Mouse (Mus musculus) macrophage (primary cell): Measurements from ENCODE around the gene Wrap53. TPM values are rescaled to one million over a fixed set of nuclear protein-coding genes. Genes with fewer than 3 reads are reported as not detected.

Experiments used
- H3K27ac ChIP-seq: fragments of 350-480 bp; formaldehyde crosslinking; 2 replicates; pipeline ENCODE4 v1.9.0; 2021
- H3K36me3 ChIP-seq: fragments of 350-480 bp; formaldehyde crosslinking; 2 replicates; pipeline ENCODE4 v1.9.0; 2021; ENCODE audit errors: inconsistent target
- H3K4me3 ChIP-seq: fragments of 350-480 bp; formaldehyde crosslinking; 2 replicates; pipeline ENCODE4 v1.9.0; 2021; ENCODE audit errors: inconsistent target
- H3K79me2 ChIP-seq: fragments of 350-480 bp; formaldehyde crosslinking; 2 replicates; pipeline ENCODE4 v1.9.0; 2021; ENCODE audit errors: inconsistent target
- WGBS: methylation state at CpG from one replicate; pipeline ENCODE4 v1.1.7; 2026; ENCODE audit warnings: inconsistent platforms; ENCODE audit not compliant: missing documents; 5-methylcytosine and 5-hydroxymethylcytosine counted together
- polyA plus RNA-seq: library from polyadenylated mRNA; stranded (reverse); fragments of 250-400 nt; gene quantifications from 3 replicates; pipeline ENCODE4 v1.2.4, GENCODE M21; 2018; ENCODE audit warnings: inconsistent platforms

The Wrap53 gene
- polyA plus RNA-seq, 1 experiment from 2014 or later, result 4.4 TPM

GRCm38 (mm10) chr11:69589207-69589834 lies 9.3 kb upstream of the Wrap53 start:
- Histone ChIP-seq H3K27ac (no peak overlapping the region), H3K79me2 (peaks cover 23% of the 10 kb centered on the region), H3K36me3 (peaks cover 53% of the 10 kb centered on the region), H3K4me3 (no peak overlapping the region)
- WGBS, result 91% methylated on average over 22 of the region's 22 CpGs

DNA sequence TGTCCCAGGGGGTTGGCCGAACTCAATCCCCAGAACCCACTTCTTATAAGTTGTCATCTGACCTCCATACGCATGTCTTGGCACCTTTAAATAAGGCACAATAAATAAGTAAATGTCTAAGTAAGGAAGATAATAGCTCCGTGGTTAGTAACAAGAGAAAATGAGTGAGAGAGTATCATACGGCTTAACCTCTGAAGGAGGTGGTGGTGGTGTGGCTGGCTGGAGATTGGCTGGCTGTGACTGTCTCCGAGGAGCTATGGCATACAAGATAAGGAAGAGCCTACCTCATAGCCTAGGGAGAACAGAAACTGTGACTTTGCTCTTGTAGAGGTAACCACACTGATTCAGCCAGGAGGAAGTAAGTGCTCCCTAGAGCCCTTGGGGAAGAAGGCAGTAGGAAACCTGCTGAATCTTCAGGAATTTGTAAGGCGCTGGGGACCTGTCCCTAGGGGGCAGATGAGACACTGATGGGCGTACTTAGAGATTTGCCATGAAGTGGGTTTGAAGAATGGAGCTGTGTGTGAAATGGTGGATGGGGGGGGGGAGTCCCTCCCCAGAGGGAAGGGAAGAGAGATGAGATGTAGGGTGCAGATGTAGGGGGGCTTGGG lies 5.8 kb upstream of the Wrap53 start:
- 31% methylated on average over 6 of the region's 7 CpGs for WGBS
- H3K27ac ChIP-seq, result 0 out of 2 replicates have a peak overlapping the region, but pooled peaks have one; percentile 0
- no peak overlapping the region for H3K4me3 ChIP-seq
- peaks cover 38% of the 10 kb centered on the region for H3K36me3 ChIP-seq
- H3K79me2 ChIP-seq, result peaks cover 53% of the 10 kb centered on the region

GRCm38 (mm10) chr11:69584937-69585336 lies 4.9 kb upstream of the Wrap53 start:
- no peak overlapping the region for H3K27ac ChIP-seq
- H3K4me3 ChIP-seq, result no peak overlapping the region
- peaks cover 29% of the 10 kb centered on the region for H3K36me3 ChIP-seq
- WGBS, result 96% methylated on average over 13 of the region's 13 CpGs
- peaks cover 61% of the 10 kb centered on the region for H3K79me2 ChIP-seq

GRCm38 (mm10) chr11:69584008-69584407 lies 4.0 kb upstream of the Wrap53 start:
- 94% methylated on average over 7 of the region's 7 CpGs for WGBS
- Histone ChIP-seq H3K27ac (no peak overlapping the region), H3K79me2 (peaks cover 61% of the 10 kb centered on the region), H3K36me3 (peaks cover 20% of the 10 kb centered on the region), H3K4me3 (no peak overlapping the region)

GRCm38 (mm10) chr11:69582230-69582805 lies 2.3 kb upstream of the Wrap53 start:
- Histone ChIP-seq H3K4me3 (peak overlapping the region; percentile 93), H3K36me3 (peaks cover 3% of the 10 kb centered on the region; the same call in 1 of the 2 replicates), H3K27ac (no peak overlapping the region; the same call in 1 of the 2 replicates), H3K79me2 (peaks cover 76% of the 10 kb centered on the region)
- WGBS, result 71% methylated on average over 9 of the region's 9 CpGs

GRCm38 (mm10) chr11:69581814-69582213 lies 1.8 kb upstream of the Wrap53 start:
- peak overlapping the region; percentile 93 for H3K27ac ChIP-seq
- peaks cover 81% of the 10 kb centered on the region for H3K79me2 ChIP-seq
- H3K36me3 ChIP-seq, result no peaks in the 10 kb centered on the region
- WGBS, result 1% methylated on average over 8 of the region's 8 CpGs
- peak overlapping the region; percentile 93 for H3K4me3 ChIP-seq

- Histone ChIP-seq H3K27ac (peak overlapping the region; percentile 93), H3K79me2 (peaks cover 77% of the 10 kb centered on the region), H3K4me3 (peak overlapping the region; percentile 93), H3K36me3 (no peaks in the 10 kb centered on the region)
- under 1% methylated on average over 33 of the region's 36 CpGs for WGBS
Observed at GRCm38 (mm10) chr11:69581147-69581688, 1.2 kb upstream of the Wrap53 start.

DNA sequence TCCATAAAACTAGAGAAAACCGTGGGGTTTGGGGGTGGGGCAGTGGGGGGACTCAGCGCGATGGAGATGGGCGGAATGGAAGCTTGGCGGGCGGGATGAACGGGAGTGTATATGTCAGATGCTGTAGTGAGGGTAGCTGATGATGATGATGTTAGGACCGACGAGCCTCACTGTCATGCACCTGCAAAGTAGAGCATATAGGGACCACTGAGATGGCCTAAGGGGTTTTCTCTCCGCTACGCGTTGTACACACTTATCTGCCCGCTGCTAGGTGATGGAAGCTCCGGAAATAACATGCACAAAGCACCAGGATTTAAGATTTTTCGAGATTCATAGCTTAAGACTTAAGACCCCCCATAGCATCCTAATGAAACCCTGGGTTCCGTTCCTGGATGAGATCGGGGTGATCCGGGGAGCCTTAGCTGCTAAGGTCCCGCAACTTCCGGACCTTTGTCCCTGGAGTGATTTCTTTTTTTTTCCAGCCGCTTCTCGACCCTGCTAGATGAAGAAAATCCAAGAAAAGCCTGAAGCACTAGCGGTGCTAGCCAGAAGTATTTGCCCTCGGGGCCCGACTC lies 604 bp upstream of the Wrap53 start:
- Histone ChIP-seq H3K27ac (peak overlapping the region; percentile 93), H3K4me3 (peak overlapping the region; percentile 93), H3K36me3 (no peaks in the 10 kb centered on the region), H3K79me2 (peaks cover 73% of the 10 kb centered on the region)
- WGBS, result under 1% methylated on average over 25 of the region's 25 CpGs

GRCm38 (mm10) chr11:69579128-69580017 lies 682 bp downstream of the Wrap53 start:
- Histone ChIP-seq H3K27ac (peak overlapping the region; percentile 93), H3K79me2 (peaks cover 66% of the 10 kb centered on the region), H3K36me3 (no peaks in the 10 kb centered on the region), H3K4me3 (peak overlapping the region; percentile 93)
- WGBS, result 1% methylated on average over 39 of the region's 39 CpGs

DNA sequence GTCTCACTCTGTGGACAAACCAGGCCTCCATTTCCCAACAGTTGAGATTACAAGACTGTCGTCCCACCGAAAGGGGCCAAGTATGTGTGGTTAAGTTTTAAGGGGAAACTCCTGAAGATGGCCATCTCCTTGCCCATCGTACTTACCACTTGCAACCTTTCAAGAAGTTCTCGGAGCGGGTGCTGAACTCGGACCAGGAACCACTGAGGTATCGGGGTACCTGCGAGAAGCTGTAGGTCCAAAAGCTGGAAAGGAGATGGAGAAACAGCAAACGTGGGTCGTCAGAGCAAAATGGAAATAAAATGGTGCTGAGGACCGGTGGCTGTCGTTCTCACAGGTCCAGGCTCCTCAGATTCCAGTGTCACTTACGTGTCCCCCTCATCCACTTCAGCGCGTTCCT lies 1.8 kb downstream of the Wrap53 start:
- 16% methylated on average over 15 of the region's 15 CpGs for WGBS
- no peaks in the 10 kb centered on the region for H3K36me3 ChIP-seq
- H3K4me3 ChIP-seq, result peak overlapping the region; percentile 93
- H3K27ac ChIP-seq, result peak overlapping the region; percentile 40; the same call in 1 of the 2 replicates
- H3K79me2 ChIP-seq, result peaks cover 63% of the 10 kb centered on the region

DNA sequence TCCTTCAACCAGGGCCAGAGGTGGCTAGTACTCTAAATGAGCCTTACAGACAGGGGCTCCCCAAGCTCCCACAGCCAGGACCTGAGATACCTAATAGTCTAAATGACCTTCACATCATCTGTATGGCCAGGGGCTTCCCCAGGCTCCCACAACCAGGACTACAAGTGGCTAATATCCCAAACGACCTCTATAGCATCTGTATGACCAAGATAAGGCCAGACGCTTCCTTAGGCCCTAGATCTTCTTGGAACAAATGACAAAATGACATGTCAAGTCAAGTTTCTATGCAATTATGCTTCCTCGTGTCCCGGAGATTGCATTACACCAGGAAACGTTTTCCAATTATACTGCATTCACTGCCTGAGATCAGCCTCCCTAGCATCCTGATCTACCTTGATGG lies 3.7 kb downstream of the Wrap53 start:
- 91% methylated on average over 5 of the region's 5 CpGs for WGBS

DNA sequence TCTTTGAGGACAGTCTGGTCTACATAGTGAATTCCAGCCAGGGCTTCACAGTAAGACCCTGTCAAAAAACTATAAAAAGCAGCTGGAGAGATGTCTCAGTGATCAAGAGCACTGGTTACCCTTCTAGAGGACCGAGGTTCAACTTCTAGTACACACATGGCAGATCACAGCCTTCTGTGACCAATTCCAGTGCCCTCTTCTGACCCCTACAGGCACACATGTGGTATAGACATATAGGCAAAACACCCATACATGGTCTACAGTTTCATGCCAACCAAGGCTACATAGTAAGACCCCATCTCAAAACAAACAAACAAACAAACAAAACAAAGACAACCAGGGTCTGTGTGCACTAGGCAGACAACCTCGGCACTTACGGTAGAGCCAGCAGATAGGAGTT lies 4.8 kb downstream of the Wrap53 start:
- Histone ChIP-seq H3K27ac (no peak overlapping the region), H3K4me3 (no peak overlapping the region), H3K79me2 (peaks cover 37% of the 10 kb centered on the region), H3K36me3 (peaks cover 10% of the 10 kb centered on the region; the same call in 1 of the 2 replicates)
- 53% methylated on average over 3 of the region's 3 CpGs for WGBS

More for the DNA sequence above, 3.7 kb downstream of the Wrap53 start:
- Histone ChIP-seq H3K4me3 (no peak overlapping the region), H3K79me2 (peaks cover 44% of the 10 kb centered on the region), H3K27ac (no peak overlapping the region), H3K36me3 (no peaks in the 10 kb centered on the region)

DNA sequence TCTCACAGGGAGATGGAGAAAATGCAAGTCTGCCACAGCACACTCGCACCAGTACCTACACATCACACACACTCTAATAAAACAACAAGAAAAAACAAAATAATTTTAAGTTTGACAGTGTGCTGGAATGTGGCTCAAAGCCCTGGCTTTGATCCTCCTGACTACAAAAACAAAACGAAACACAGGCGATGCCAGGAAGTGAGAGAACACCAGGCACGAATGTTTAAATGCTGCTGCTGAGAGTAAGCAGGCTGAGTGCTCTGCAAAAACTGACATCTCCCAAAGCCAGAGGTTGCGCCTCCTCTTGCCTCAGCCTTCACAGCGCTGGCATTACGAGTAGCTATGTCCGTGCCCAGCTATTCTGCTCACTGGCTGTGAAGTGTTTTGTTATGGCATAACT lies 14.9 kb downstream of the Wrap53 start:
- no peak overlapping the region for H3K4me3 ChIP-seq
- 95% methylated on average over 8 of the region's 8 CpGs for WGBS
- H3K36me3 ChIP-seq, result peaks cover 35% of the 10 kb centered on the region
- H3K79me2 ChIP-seq, result no peaks in the 10 kb centered on the region
- no peak overlapping the region for H3K27ac ChIP-seq

DNA sequence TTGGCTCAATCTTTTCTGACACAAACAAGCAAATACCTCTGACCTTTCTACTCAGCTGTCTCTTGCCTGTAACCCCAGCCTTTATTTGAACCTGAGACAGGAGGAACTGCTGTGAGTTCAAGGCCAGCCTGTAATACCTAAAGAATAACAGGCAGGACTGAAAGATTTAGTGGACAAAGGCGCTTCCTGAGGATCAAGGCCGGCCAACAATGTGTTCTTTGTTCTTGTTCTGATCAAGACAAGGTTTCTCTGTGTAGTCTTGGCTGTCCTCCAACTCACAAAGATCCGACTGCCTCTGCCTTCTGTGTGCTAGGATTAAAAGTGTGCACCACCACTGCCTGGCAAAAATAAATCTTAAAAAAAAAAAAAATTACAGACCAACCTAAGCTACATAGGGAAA lies 15.7 kb downstream of the Wrap53 start:
- H3K27ac ChIP-seq, result no peak overlapping the region
- no peak overlapping the region for H3K4me3 ChIP-seq
- peaks cover 31% of the 10 kb centered on the region for H3K36me3 ChIP-seq
- H3K79me2 ChIP-seq, result no peaks in the 10 kb centered on the region
- WGBS, result 91% methylated on average over 3 of the region's 3 CpGs
